Mouse (Mus musculus) hindbrain, embryonic 11.5 days (tissue): ENCODE measurements around the gene Cbll1. TPM values are rescaled to one million over a fixed set of nuclear protein-coding genes. Genes with fewer than 3 reads are reported as not detected.
"Not testable (repeated sequence)": the region's sequence is repeated elsewhere in the genome, so short reads cannot be mapped to it uniquely, and the experiment has no call there.

ENCODE experiments used
- ATAC-seq: fragments of 200-750 bp; cut with Nextera tagmentation; 2 replicates; pipeline ENCODE4 v1.8.0; 2017; ENCODE audit warnings: mild to moderate bottlenecking, moderate TSS enrichment, moderate library complexity; ENCODE audit not compliant: low FRiP score
- DNase-seq: peaks from one replicate; pipeline ENCODE4 v3.0.0-alpha.2; 2015; ENCODE audit warnings: low spot score
- H3K27ac ChIP-seq: fragments of 300-500 bp; sonication (generic); 2 replicates; pipeline ENCODE4 v1.5.1; 2014; ENCODE audit warnings: mild to moderate bottlenecking, low read depth, low read length
- H3K27me3 ChIP-seq: fragments of 300-500 bp; sonication (generic); 2 replicates; pipeline ENCODE4 v1.6.1; 2014; ENCODE audit warnings: mild to moderate bottlenecking, low read length, moderate library complexity, mixed read lengths; ENCODE audit not compliant: control insufficient read depth, insufficient read depth
- H3K36me3 ChIP-seq: fragments of 300-500 bp; sonication (generic); 2 replicates; pipeline ENCODE4 v1.6.1; 2014; ENCODE audit warnings: mild to moderate bottlenecking, low read length, moderate library complexity, mixed read lengths; ENCODE audit not compliant: control insufficient read depth, insufficient read depth
- H3K4me1 ChIP-seq: fragments of 300-500 bp; sonication (generic); replicated peaks from 2 replicates; pipeline ENCODE4 v1.6.1; 2014; ENCODE audit warnings: low read length, mixed read lengths; ENCODE audit not compliant: control insufficient read depth, insufficient read depth
- H3K4me2 ChIP-seq: fragments of 300-500 bp; sonication (generic); replicated peaks from 2 replicates; pipeline ENCODE4 v1.6.1; 2014; ENCODE audit warnings: mild to moderate bottlenecking, low read depth, low read length
- H3K4me3 ChIP-seq: fragments of 300-500 bp; sonication (generic); 2 replicates; pipeline ENCODE4 v1.5.1; 2014; ENCODE audit warnings: low read depth, low read length
- H3K9ac ChIP-seq: fragments of 300-500 bp; sonication (generic); 2 replicates; pipeline ENCODE4 v1.6.1; 2014; ENCODE audit warnings: low read depth, low read length
- H3K9me3 ChIP-seq: fragments of 300-500 bp; sonication (generic); 2 replicates; pipeline ENCODE4 v1.6.1; 2016; ENCODE audit warnings: low read length; ENCODE audit not compliant: control insufficient read depth
- WGBS: fragments of 180-500 bp; shearing (Covaris S2); extraction: QIAGEN DNeasy Blood & Tissue Kit; methylation state at CpG from one replicate; pipeline ENCODE4 v1.1.7; 2014; 5-methylcytosine and 5-hydroxymethylcytosine counted together
- polyA plus RNA-seq: library from polyadenylated mRNA; unstranded; fragments of >200 nt; fragmentation: Nextera tagmentation; extraction: Ambion mirVana; gene quantifications from 2 replicates; pipeline ENCODE4 v1.2.1, GENCODE M21; 2014

Gene Cbll1
- polyA plus RNA-seq, 1 experiment from 2014 or later, result 25.3 TPM

DNA sequence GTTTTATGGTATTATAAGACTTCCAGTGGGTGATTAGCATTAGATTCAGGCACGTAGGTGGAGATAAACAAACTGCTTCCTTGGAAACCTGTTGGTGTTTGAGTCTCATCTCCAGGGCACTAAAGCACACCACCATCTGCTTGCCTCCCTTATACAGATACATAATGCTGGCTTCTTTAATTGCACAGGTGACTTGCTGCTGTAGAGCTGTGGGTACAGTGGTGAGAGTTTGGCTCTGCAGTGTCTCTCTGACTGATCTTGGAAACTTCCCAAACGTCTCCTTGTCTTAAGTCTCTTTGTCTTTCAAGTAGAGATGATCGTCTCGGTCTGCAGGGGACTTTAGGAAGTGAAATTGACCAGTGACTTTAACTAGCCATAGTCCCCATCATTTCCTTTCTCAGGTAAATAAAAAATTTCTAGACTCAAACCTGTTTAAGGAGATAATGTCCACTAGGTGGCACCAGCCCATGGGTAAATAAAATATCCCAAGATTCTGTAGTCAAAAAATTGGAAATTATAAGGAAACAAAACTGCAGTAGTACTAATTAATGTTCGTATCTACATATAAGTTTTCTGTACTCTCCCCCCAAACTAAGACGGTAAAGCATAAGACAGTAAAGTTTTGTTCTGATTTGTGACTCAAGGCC lies 8.4 kb upstream of the Cbll1 start:
- Histone ChIP-seq H3K36me3 (no peaks in the 10 kb centered on the region), H3K9ac (no peak overlapping the region), H3K4me1 (no peaks in the 10 kb centered on the region), H3K27ac (no peak overlapping the region), H3K27me3 (no peaks in the 10 kb centered on the region), H3K4me3 (no peak overlapping the region), H3K4me2 (no peak overlapping the region), H3K9me3 (no peaks in the 10 kb centered on the region)
- DNase-seq (peak; percentile 57), ATAC-seq (no peak)
- 43% methylated on average over 6 of the region's 6 CpGs for WGBS

DNA sequence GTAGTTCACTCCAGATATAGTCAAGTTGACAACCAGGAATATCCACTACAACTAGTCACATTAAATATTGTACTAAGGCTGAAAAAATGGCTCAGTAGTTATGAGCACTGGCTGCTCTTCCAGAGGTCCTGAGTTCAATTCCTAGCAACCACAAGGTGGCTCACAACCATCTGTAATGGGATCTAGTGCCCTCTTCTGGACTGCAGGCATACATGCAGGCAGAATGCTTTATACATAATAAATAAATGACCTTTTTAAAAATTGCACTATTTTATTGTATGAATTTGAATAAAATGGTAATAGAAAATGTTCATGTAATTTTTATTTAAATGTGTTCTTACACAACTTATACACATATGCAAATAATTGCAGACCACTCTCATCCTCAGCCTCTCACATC lies 3.8 kb upstream of the Cbll1 start:
- no peak for DNase-seq
- Histone ChIP-seq H3K27me3 (no peaks in the 10 kb centered on the region), H3K9ac (no peak overlapping the region), H3K9me3 (no peaks in the 10 kb centered on the region), H3K4me3 (no peak overlapping the region), H3K4me1 (no peaks in the 10 kb centered on the region), H3K27ac (no peak overlapping the region), H3K4me2 (no peak overlapping the region), H3K36me3 (no peaks in the 10 kb centered on the region)
- ATAC-seq, result no peak

DNA sequence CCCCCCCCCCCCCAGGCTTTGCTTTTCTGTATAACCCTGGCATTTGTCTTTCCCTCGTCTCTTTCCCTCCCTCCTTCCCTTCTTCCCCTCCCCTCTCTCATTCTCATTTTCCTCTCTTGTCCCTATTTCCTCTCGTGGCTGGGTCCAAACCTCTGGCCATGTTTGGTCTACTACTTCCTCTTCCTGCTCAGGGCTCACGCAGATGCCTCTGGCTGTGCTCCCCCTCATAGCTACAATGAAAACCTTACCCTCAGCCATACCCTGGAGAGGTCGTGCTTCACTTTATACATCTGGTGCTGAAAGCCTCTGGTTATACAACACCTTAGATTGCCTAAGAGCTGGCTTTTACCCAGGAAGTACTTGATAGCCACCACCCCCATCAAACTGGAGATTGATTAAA lies 1.9 kb upstream of the Cbll1 start:
- no peak overlapping the region for H3K4me2 ChIP-seq
- no peaks in the 10 kb centered on the region for H3K36me3 ChIP-seq
- no peaks in the 10 kb centered on the region for H3K9me3 ChIP-seq
- WGBS, result 70% methylated on average over 4 of the region's 4 CpGs
- no peak overlapping the region for H3K9ac ChIP-seq
- H3K27me3 ChIP-seq, result no peaks in the 10 kb centered on the region
- no peak for ATAC-seq
- no peak overlapping the region for H3K4me3 ChIP-seq
- no peak for DNase-seq
- H3K27ac ChIP-seq, result no peak overlapping the region
- H3K4me1 ChIP-seq, result no peaks in the 10 kb centered on the region

DNA sequence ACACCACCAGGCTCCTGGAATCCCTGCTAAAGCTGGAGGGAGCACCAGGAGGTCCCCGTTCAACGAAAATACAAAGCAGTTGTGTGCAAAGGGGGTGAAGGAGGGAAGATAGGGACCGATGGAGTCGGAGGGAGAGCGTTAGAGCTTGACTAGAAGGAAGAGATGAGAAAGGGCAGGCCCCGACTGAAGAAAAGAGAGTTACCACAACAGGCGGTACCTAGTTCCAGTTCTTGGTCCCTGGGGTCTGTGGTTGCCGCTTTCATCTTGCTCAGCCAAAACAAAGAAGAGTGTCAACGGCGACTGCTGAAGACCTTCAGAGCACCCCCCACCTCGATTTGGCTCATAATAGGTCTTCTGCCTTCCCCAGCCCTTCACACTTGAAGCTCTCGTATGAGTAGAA lies 780 bp upstream of the Cbll1 start:
- H3K9me3 ChIP-seq, result no peaks in the 10 kb centered on the region
- peak overlapping the region; percentile 75 for H3K4me3 ChIP-seq
- no peaks in the 10 kb centered on the region for H3K36me3 ChIP-seq
- no peaks in the 10 kb centered on the region for H3K4me1 ChIP-seq
- no peaks in the 10 kb centered on the region for H3K27me3 ChIP-seq
- H3K9ac ChIP-seq, result peak overlapping the region; percentile 89
- DNase-seq (no peak), ATAC-seq (no peak; the same call in 1 of the 2 replicates)
- peak overlapping the region; percentile 90 for H3K4me2 ChIP-seq
- 3% methylated on average over 12 of the region's 12 CpGs for WGBS
- peak overlapping the region; percentile 75 for H3K27ac ChIP-seq

DNA sequence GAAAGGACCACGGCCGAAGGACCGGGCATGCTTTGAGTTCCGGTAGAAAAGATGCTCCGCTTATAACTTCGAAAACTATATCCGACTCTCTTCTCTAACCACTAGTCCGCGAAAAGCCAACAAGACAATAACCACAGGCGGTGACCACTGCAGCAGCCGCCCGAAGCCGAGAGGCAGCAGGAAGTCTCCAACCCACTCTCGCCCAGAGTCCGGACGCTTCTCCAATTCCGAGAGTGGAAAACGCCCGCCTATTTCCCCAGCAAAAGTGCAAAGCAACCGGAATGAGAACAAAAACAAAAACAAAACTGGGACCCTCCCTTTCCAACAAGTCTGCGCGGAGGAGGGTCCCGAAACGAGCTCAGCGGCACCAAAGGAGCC lies 491 bp downstream of the Cbll1 start:
- Histone ChIP-seq H3K36me3 (no peaks in the 10 kb centered on the region), H3K4me2 (peak overlapping the region; percentile 90), H3K4me1 (no peaks in the 10 kb centered on the region), H3K9ac (peak overlapping the region; percentile 89), H3K9me3 (no peaks in the 10 kb centered on the region), H3K27me3 (no peaks in the 10 kb centered on the region), H3K27ac (peak overlapping the region; percentile 75), H3K4me3 (peak overlapping the region; percentile 75)
- peak; percentile 17; the same call in 1 of the 2 replicates for ATAC-seq
- 1% methylated on average over 25 of the region's 25 CpGs for WGBS
- DNase-seq, result no peak

DNA sequence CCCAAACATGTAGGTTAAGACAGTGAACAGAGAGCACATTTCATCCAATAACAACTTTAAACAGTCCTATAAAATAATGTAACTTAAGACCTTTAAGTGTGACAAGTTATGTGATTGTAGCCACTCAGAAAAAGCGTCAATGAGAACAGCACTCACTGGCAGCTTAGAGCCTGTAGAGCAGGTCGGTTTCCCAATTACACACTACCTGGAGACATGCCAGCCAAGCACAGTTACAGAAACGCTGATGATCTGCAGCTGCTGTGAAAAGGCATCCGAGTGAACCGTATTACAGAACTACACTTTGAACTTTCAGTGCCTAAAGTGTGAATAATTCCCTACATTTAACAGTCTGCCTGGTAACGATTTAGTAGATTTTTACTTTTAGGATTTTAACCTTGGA lies 13.0 kb downstream of the Cbll1 start:
- H3K4me1 ChIP-seq, result no peaks in the 10 kb centered on the region
- H3K27ac ChIP-seq, result no peak overlapping the region
- H3K27me3 ChIP-seq, result no peaks in the 10 kb centered on the region
- no peak overlapping the region for H3K9ac ChIP-seq
- 0 out of 2 replicates have a peak, but pooled peaks cover 4% of the 10 kb centered on the region for H3K36me3 ChIP-seq
- H3K9me3 ChIP-seq, result no peaks in the 10 kb centered on the region
- ATAC-seq (no peak), DNase-seq (no peak)
- H3K4me2 ChIP-seq, result no peak overlapping the region
- WGBS, result 89% methylated on average over 6 of the region's 6 CpGs
- H3K4me3 ChIP-seq, result no peak overlapping the region

DNA sequence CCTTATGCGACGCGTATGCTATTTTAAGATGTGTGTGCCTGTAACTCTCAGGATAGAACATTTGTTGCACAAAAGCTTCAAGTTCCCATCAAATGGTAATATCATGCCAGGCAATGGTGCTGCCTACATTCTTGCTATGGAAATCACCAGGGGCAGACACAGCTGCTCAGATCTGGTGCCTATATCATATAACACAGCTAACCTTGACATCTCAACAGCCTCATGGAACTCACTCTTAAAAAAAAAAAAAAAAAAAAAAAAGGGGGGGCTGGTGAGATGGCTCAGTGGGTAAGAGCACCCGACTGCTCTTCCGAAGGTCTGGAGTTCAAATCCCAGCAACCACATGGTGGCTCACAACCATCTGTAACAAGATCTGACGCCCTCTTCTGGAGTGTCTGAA lies 21.2 kb downstream of the Cbll1 start:
- H3K4me2 ChIP-seq, ATAC-seq, DNase-seq, H3K9ac ChIP-seq, H3K4me1 ChIP-seq, H3K36me3 ChIP-seq, H3K9me3 ChIP-seq, H3K4me3 ChIP-seq, H3K27ac ChIP-seq, H3K27me3 ChIP-seq: not testable (repeated sequence)
- 89% methylated on average over 4 of the region's 6 CpGs for WGBS

DNA sequence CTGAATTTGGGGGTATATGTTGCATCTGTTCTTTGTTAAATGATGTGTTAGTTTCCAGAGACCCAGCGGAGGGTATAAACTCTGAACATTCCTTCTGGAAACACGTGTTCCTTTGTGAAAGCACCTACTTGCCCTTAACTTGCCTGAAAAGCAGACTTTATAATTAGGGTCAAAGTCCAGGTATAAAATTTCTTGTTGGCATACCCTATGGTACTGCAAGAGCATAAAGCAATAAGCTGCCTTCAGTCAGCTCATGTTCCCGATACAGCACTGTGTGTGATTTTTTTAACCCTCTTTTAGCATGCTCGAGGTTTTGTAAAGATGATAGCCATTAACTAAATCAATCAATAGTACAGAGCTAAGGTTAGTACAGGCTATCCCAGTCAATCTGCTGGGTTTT lies 36.8 kb downstream of the Cbll1 start:
- H3K27ac ChIP-seq, result no peak overlapping the region
- H3K9me3 ChIP-seq, result no peaks in the 10 kb centered on the region
- H3K9ac ChIP-seq, result no peak overlapping the region
- no peak overlapping the region for H3K4me2 ChIP-seq
- ATAC-seq (no peak), DNase-seq (no peak)
- WGBS, result 87% methylated on average over 4 of the region's 4 CpGs
- no peaks in the 10 kb centered on the region for H3K36me3 ChIP-seq
- no peaks in the 10 kb centered on the region for H3K27me3 ChIP-seq
- H3K4me1 ChIP-seq, result no peaks in the 10 kb centered on the region
- no peak overlapping the region for H3K4me3 ChIP-seq

DNA sequence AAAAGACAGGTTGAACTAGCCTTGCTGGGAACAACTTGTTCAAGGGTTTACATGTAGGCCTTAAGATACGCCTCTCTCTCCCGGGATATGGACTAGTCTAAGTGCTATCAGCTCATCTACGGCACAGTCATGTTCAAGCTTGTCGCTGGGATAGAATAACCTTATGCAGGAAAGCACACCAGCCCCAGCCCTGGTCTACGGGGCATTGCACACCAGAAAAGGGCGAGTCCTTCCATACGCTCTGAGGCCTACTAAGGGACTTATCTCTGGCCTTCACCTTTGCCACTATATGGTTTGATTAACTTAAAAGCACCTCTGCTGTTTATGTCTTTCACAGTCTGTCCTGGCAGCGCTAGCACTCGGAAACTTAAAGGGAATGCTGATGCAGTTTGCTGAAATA lies 38.0 kb downstream of the Cbll1 start:
- H3K4me2 ChIP-seq, result no peak overlapping the region
- no peaks in the 10 kb centered on the region for H3K27me3 ChIP-seq
- H3K36me3 ChIP-seq, result no peaks in the 10 kb centered on the region
- H3K27ac ChIP-seq, result no peak overlapping the region
- H3K4me3 ChIP-seq, result no peak overlapping the region
- H3K9me3 ChIP-seq, result no peaks in the 10 kb centered on the region
- no peak for ATAC-seq
- no peak overlapping the region for H3K9ac ChIP-seq
- no peaks in the 10 kb centered on the region for H3K4me1 ChIP-seq
- 92% methylated on average over 9 of the region's 9 CpGs for WGBS
- DNase-seq, result no peak
